Mouse (Mus musculus): ENCODE results near the gene Blzf1.

- TF ChIP-seq POLR2A (IDR thresholded peaks at IDR 0.05; ENCODE audit: low read depth, low read length) (no peak), CTCF (IDR thresholded peaks at IDR 0.05; ENCODE audit: extremely low read depth, insufficient read length, insufficient replicate concordance, low read depth, low read length) (no peak)
Measured at GRCm38 (mm10) chr1:164270941-164271340, 36.3 kb downstream of the Blzf1 start.
